Mouse (Mus musculus): Measurements from ENCODE around the gene Sigmar1.
"Not testable (repeated sequence)": the region's sequence is repeated elsewhere in the genome, so short reads cannot be mapped to it uniquely, and the experiment has no call there.

Gene Sigmar1

GRCm38 (mm10) chr4:41708192-41708745 lies 47.7 kb downstream of the Sigmar1 start:
- DNase-seq = no peak

GRCm38 (mm10) chr4:41707011-41707535 lies 48.9 kb downstream of the Sigmar1 start:
- peak; percentile 81 for DNase-seq

- DNase-seq = peak; percentile 59
These were observed 49.8 kb downstream of the Sigmar1 start for GRCm38 (mm10) chr4:41705922-41706754.

- no peak for DNase-seq
These were observed 51.3 kb downstream of the Sigmar1 start for GRCm38 (mm10) chr4:41704651-41705050.

- not testable (repeated sequence) for DNase-seq
These were observed 53.7 kb downstream of the Sigmar1 start for GRCm38 (mm10) chr4:41702226-41702625.

GRCm38 (mm10) chr4:41700224-41700623 lies 55.7 kb downstream of the Sigmar1 start:
- DNase-seq = peak; percentile 24

- peak; percentile 49 for DNase-seq
These were observed 56.2 kb downstream of the Sigmar1 start, which contains the start of gene Il11ra1 for GRCm38 (mm10) chr4:41699783-41700182. Gene Il11ra1 (plus strand): TSS chr4:41699989.

- peak; percentile 81 for DNase-seq
These were observed 57.4 kb downstream of the Sigmar1 start for GRCm38 (mm10) chr4:41698421-41699016.

- peak; percentile 87 for DNase-seq
These were observed 58.8 kb downstream of the Sigmar1 start, which contains the start of gene Cntfr for GRCm38 (mm10) chr4:41696930-41697841. Gene Cntfr (minus strand): TSS chr4:41697089.

- peak; percentile 44 for DNase-seq
These were observed 59.5 kb downstream of the Sigmar1 start for GRCm38 (mm10) chr4:41696452-41696851.

- peak; percentile 66 for DNase-seq
These were observed 60.2 kb downstream of the Sigmar1 start for GRCm38 (mm10) chr4:41695800-41696199.

- DNase-seq = not testable (repeated sequence)
These were observed 62.4 kb downstream of the Sigmar1 start for GRCm38 (mm10) chr4:41693511-41693910.

GRCm38 (mm10) chr4:41690014-41690413 lies 65.9 kb downstream of the Sigmar1 start:
- DNase-seq = not testable (repeated sequence)

GRCm38 (mm10) chr4:41688562-41688961 lies 67.4 kb downstream of the Sigmar1 start:
- not testable (repeated sequence) for DNase-seq

Data from cerebellum, adult 9-11 months (tissue).